Mouse (Mus musculus) myocyte (in vitro differentiated cells): ENCODE measurements around the gene Cela3b. TPM values are rescaled to one million over a fixed set of nuclear protein-coding genes. Genes with fewer than 3 reads are reported as not detected.

Experiments
- H3K27me3 ChIP-seq: one replicate; pipeline ENCODE4 v1.6.1; 2011; ENCODE audit not compliant: control insufficient read depth, insufficient read depth, insufficient read length
- H3K36me3 ChIP-seq: one replicate; pipeline ENCODE4 v1.6.1; 2011; ENCODE audit not compliant: control insufficient read depth, insufficient read depth
- H3K4me2 ChIP-seq: one replicate; pipeline ENCODE4 v1.6.1; 2011; ENCODE audit warnings: low read depth, control low read depth
- H3K4me3 ChIP-seq: one replicate; pipeline ENCODE4 v1.5.1; 2011; ENCODE audit warnings: mild to moderate bottlenecking, control low read depth, moderate library complexity
- H3K79me2 ChIP-seq: one replicate; pipeline ENCODE4 v1.6.1; 2011; ENCODE audit not compliant: control insufficient read depth, insufficient read depth
- H3ac ChIP-seq: one replicate; pipeline ENCODE4 v1.6.1; 2011; ENCODE audit not compliant: control insufficient read depth, insufficient read length
- CEBPB ChIP-seq: IDR thresholded peaks from 2 replicates; pipeline ENCODE4 v1.6.1; 2011; ENCODE audit warnings: mild to moderate bottlenecking, moderate library complexity; ENCODE audit not compliant: poor library complexity, insufficient read depth, severe bottlenecking
- E2F4 ChIP-seq: IDR thresholded peaks from one replicate; pipeline ENCODE4 v1.6.1; 2011; ENCODE audit warnings: mild to moderate bottlenecking, control low read depth, moderate library complexity; ENCODE audit not compliant: insufficient read depth
- MAX ChIP-seq: IDR thresholded peaks from one replicate; pipeline ENCODE4 v1.6.1; 2011; ENCODE audit warnings: low read depth, mild to moderate bottlenecking, control low read depth
- MYOD1 ChIP-seq, 3 experiments: IDR thresholded peaks; one replicate each; pipeline ENCODE4 v1.6.1; 2011; ENCODE audit warnings: control low read depth in 2 of 3, low read depth in 2 of 3, mild to moderate bottlenecking in 2 of 3, moderate library complexity in 1 of 3; ENCODE audit not compliant: insufficient read length in 2 of 3, control insufficient read depth in 1 of 3
- MYOG ChIP-seq, 3 experiments: IDR thresholded peaks; one replicate each; pipeline ENCODE4 v1.6.1; 2011; ENCODE audit warnings: control low read depth in 2 of 3, low read depth in 2 of 3, mild to moderate bottlenecking in 2 of 3; ENCODE audit not compliant: insufficient read length in 2 of 3, control insufficient read depth in 1 of 3, insufficient read depth in 1 of 3
- POLR2A ChIP-seq: IDR thresholded peaks from one replicate; pipeline ENCODE4 v1.6.1; 2011; ENCODE audit warnings: low read depth, mild to moderate bottlenecking, control low read depth, moderate library complexity; ENCODE audit not compliant: insufficient read length
- POLR2AphosphoS2 ChIP-seq: IDR thresholded peaks from one replicate; pipeline ENCODE4 v1.6.1; 2011; ENCODE audit warnings: low read depth, control low read depth; ENCODE audit not compliant: insufficient read length
- REST ChIP-seq: IDR thresholded peaks from one replicate; pipeline ENCODE4 v1.6.1; 2011; ENCODE audit warnings: mild to moderate bottlenecking, control low read depth, moderate library complexity; ENCODE audit not compliant: insufficient read depth, insufficient read length
- SRF ChIP-seq: IDR thresholded peaks from one replicate; pipeline ENCODE4 v1.6.1; 2011; ENCODE audit warnings: low read depth; ENCODE audit not compliant: control insufficient read depth, insufficient read length
- TCF12 ChIP-seq: IDR thresholded peaks from one replicate; pipeline ENCODE4 v1.6.1; 2011; ENCODE audit warnings: mild to moderate bottlenecking, control low read depth; ENCODE audit not compliant: poor library complexity, insufficient read depth, severe bottlenecking
- TCF3 ChIP-seq: IDR thresholded peaks from one replicate; pipeline ENCODE4 v1.6.1; 2011; ENCODE audit warnings: low read depth, control low read depth; ENCODE audit not compliant: insufficient read length
- USF1 ChIP-seq: IDR thresholded peaks from one replicate; pipeline ENCODE4 v1.6.1; 2011; ENCODE audit warnings: low read depth, mild to moderate bottlenecking, control low read depth, moderate library complexity
- polyA plus RNA-seq: library from polyadenylated mRNA; unstranded; fragments of >200 nt; fragmentation: generic; extraction: Trizol; gene quantifications from one replicate; pipeline ENCODE4 v1.2.1, GENCODE M21; 2012; ENCODE audit warnings: missing spikeins

Cela3b gene
- polyA plus RNA-seq, 1 experiment, result 0.38 TPM

GRCm38 (mm10) chr4:137396641-137397525 lies 33.5 kb downstream of the Cela3b start:
- no peak overlapping the region for H3ac ChIP-seq
- no peak for TF ChIP-seq REST
- no peak for TF ChIP-seq E2F4
- TF ChIP-seq USF1, result no peak
- TF ChIP-seq TCF12, result no peak
- no peak for TF ChIP-seq MAX
- TF ChIP-seq TCF3, result peak; percentile 21
- TF ChIP-seq MYOG (IDR thresholded peaks at IDR 0.05; ENCODE audit: control insufficient read depth in 1 of 3, insufficient read depth in 1 of 3, insufficient read length in 2 of 3, low read depth in 2 of 3), result peak in 1 of 3 experiments; percentile 63
- peak in 2 of 3 experiments; percentile 25 to 70 for TF ChIP-seq MYOD1 (IDR thresholded peaks at IDR 0.05; ENCODE audit: control insufficient read depth in 1 of 3, insufficient read length in 2 of 3, low read depth in 2 of 3)
- TF ChIP-seq SRF, result no peak
- TF ChIP-seq POLR2A, result no peak
- no peak for TF ChIP-seq POLR2AphosphoS2
- no peak for TF ChIP-seq CEBPB
- H3K27me3 ChIP-seq, result no peaks in the 10 kb centered on the region
- no peaks in the 10 kb centered on the region for H3K36me3 ChIP-seq
- no peak overlapping the region for H3K4me3 ChIP-seq
- peak overlapping the region; percentile 32 for H3K4me2 ChIP-seq
- H3K79me2 ChIP-seq, result no peaks in the 10 kb centered on the region

- Histone ChIP-seq H3ac (no peak overlapping the region), H3K4me2 (no peak overlapping the region), H3K4me3 (no peak overlapping the region), H3K79me2 (no peaks in the 10 kb centered on the region), H3K36me3 (no peaks in the 10 kb centered on the region), H3K27me3 (no peaks in the 10 kb centered on the region)
- no peak for TF ChIP-seq TCF3
- TF ChIP-seq MYOG (IDR thresholded peaks at IDR 0.05; ENCODE audit: control insufficient read depth in 1 of 3, insufficient read depth in 1 of 3, insufficient read length in 2 of 3, low read depth in 2 of 3), result no peak
- no peak for TF ChIP-seq TCF12
- no peak for TF ChIP-seq MAX
- TF ChIP-seq SRF, result no peak
Measured at GRCm38 (mm10) chr4:137393378-137394135, 36.8 kb downstream of the Cela3b start.

- TF ChIP-seq REST, result no peak
- no peak for TF ChIP-seq POLR2A
- TF ChIP-seq CEBPB, result no peak
- no peak for TF ChIP-seq POLR2AphosphoS2
- TF ChIP-seq MYOD1 (IDR thresholded peaks at IDR 0.05; ENCODE audit: control insufficient read depth in 1 of 3, insufficient read length in 2 of 3, low read depth in 2 of 3), result peak in 1 of 3 experiments; percentile 60
- TF ChIP-seq TCF12, result no peak
- peak; percentile 18 for TF ChIP-seq USF1
- no peak for TF ChIP-seq TCF3
- TF ChIP-seq MYOG (IDR thresholded peaks at IDR 0.05; ENCODE audit: control insufficient read depth in 1 of 3, insufficient read depth in 1 of 3, insufficient read length in 2 of 3, low read depth in 2 of 3), result no peak
- TF ChIP-seq MAX, result no peak
- Histone ChIP-seq H3K36me3 (no peaks in the 10 kb centered on the region), H3K79me2 (peaks cover 1% of the 10 kb centered on the region), H3K4me3 (no peak overlapping the region), H3K27me3 (no peaks in the 10 kb centered on the region), H3K4me2 (peak overlapping the region; percentile 14), H3ac (no peak overlapping the region)
Measured at GRCm38 (mm10) chr4:137392874-137393273, 37.5 kb downstream of the Cela3b start.

- no peaks in the 10 kb centered on the region for H3K36me3 ChIP-seq
- H3K79me2 ChIP-seq, result peaks cover 12% of the 10 kb centered on the region
- TF ChIP-seq E2F4 (no peak), REST (no peak), SRF (no peak), CEBPB (no peak), POLR2AphosphoS2 (no peak), POLR2A (no peak)
- no peak overlapping the region for H3K4me2 ChIP-seq
- no peaks in the 10 kb centered on the region for H3K27me3 ChIP-seq
- H3K4me3 ChIP-seq, result no peak overlapping the region
- no peak overlapping the region for H3ac ChIP-seq
Measured at GRCm38 (mm10) chr4:137391287-137391686, 39.1 kb downstream of the Cela3b start.

- H3K36me3 ChIP-seq, result no peaks in the 10 kb centered on the region
- no peaks in the 10 kb centered on the region for H3K27me3 ChIP-seq
- H3ac ChIP-seq, result no peak overlapping the region
- no peak for TF ChIP-seq MAX
- no peak for TF ChIP-seq E2F4
- TF ChIP-seq MYOD1 (IDR thresholded peaks at IDR 0.05; ENCODE audit: control insufficient read depth in 1 of 3, insufficient read length in 2 of 3, low read depth in 2 of 3), result no peak
- TF ChIP-seq TCF12, result no peak
- no peak for TF ChIP-seq USF1
- TF ChIP-seq POLR2AphosphoS2, result no peak
- no peak for TF ChIP-seq CEBPB
- no peak for TF ChIP-seq SRF
- no peak for TF ChIP-seq MYOG (IDR thresholded peaks at IDR 0.05; ENCODE audit: control insufficient read depth in 1 of 3, insufficient read depth in 1 of 3, insufficient read length in 2 of 3, low read depth in 2 of 3)
- no peak for TF ChIP-seq POLR2A
- TF ChIP-seq REST, result no peak
- no peak for TF ChIP-seq TCF3
- no peak overlapping the region for H3K4me3 ChIP-seq
- no peak overlapping the region for H3K4me2 ChIP-seq
- H3K79me2 ChIP-seq, result peaks cover 12% of the 10 kb centered on the region
Measured at GRCm38 (mm10) chr4:137390196-137390595, 40.1 kb downstream of the Cela3b start.
